Mouse (Mus musculus) cerebellum, adult 11-12 months (tissue): Measurements from ENCODE around the gene Cdk6.
"Not testable (repeated sequence)": the region's sequence is repeated elsewhere in the genome, so short reads cannot be mapped to it uniquely, and the experiment has no call there.

ENCODE experiments used
- DNase-seq: peaks from one replicate; pipeline ENCODE4 v3.0.0; 2022

Cdk6 gene

DNA sequence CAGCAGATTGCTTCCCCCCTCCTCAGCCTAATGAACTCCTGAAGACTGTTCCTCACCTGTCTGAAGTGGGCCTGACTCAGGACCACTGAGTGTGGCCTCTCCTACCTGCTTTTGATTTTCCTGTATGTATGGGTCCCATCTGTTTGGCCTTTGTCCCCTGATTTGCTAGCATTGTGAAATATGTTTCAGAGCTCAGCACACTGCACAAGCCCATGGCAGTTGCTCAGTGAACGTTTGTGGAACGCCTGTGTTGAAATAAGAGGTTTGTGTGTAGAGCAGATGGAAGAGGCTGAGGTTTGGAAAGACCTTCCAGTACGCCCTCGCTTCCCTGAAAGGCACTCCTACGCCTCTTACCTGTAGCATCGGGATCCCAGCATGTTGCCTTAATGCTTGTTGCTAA lies 98.1 kb downstream of the Cdk6 start:
- not testable (repeated sequence) for DNase-seq

DNA sequence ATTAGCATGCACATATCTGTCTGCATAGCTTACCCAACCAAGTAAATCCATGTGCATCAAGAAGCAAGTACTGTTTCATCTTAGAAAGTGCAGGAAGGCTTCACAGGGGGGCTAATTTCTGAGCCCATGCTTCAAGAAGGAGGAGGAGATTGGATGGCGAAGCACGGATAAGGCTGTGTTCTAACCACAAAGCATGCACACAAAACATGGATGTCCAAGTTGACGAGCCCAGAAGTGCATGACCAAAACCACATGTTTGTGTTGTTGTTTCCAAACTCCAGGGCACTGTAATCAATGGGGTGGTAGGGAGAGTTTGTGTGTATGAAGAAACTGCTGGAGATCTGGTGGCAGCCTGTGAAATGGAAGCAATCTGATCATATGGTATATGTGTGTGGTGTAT lies 101.2 kb downstream of the Cdk6 start:
- DNase-seq: not testable (repeated sequence)

DNA sequence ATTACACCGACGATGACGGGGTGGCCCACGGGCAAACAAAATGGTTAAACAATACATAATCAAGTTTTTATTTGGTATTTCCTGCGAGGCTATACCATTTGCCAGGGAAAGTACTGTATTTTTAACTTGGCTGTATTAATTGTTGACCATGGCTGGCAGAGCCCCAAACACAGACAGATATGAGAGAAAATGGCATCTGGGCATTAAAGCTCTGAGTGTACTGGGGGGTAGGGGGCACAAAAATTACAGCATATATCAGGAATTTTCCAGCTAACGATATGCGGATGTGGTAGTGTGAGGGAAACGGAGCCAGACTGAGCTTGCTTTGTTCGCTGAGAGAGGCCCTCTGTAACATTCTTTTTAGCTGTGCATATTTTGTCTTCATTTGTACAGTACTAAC lies 109.9 kb downstream of the Cdk6 start:
- DNase-seq: not testable (repeated sequence)

DNA sequence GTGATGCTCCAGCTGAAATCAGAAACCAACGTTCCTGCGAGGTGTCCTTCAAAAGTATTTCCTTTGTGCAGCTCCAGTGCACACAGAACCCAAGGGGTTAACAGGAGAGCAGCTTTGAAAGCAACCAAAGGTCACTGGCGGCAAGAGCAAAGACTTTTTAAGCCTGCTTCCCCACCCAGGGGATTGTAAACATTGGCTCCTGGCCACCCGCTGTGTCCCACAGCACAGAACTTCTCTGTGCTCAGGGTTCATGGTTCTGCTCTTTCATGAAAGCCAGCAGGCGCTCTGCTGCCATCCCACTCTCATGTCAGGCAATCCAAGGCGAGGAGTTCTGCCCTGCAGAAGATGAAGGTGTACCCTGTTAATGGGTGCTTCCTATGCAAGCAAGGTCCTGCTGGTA lies 112.7 kb downstream of the Cdk6 start:
- not testable (repeated sequence) for DNase-seq

DNA sequence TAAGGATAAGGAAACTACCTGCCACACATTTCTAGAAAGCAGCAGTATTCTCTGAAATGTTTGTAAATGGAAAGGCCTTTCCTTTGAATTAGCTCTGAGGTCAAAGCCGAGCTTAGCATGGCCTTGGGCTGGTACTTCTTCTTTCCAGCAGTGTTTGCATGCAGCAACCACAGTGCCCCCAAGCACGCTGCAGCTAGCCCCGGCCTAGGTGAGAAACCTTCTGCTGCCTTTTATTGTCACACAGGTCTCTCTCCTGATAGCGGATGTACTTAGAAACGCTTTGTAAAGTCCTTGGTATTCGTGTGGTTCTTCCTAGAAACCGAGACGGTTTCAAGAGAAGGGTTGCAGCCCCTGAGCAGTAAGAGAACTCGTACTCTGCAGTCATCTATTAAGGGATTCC lies 119.6 kb downstream of the Cdk6 start:
- DNase-seq: no peak

DNA sequence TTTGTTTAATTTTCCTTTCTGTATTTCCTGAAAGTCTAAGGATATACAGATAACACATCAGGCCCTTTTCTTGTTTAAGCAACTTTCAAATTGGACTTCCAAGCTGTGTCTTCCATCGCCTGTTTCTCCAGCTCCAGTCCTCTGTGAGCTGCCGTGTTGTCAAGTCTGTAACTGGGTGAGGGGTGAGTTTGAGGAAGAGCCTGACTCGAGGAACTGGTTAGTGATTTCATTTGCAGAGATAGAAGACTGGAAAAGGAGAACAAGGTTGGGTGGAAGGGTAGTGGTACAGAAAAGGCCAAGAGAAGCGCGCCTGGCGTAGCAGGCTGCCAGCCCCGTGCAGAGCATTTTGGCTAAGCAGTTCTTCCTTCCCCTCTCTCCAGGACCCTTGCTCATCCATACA lies 120.1 kb downstream of the Cdk6 start:
- no peak for DNase-seq

DNA sequence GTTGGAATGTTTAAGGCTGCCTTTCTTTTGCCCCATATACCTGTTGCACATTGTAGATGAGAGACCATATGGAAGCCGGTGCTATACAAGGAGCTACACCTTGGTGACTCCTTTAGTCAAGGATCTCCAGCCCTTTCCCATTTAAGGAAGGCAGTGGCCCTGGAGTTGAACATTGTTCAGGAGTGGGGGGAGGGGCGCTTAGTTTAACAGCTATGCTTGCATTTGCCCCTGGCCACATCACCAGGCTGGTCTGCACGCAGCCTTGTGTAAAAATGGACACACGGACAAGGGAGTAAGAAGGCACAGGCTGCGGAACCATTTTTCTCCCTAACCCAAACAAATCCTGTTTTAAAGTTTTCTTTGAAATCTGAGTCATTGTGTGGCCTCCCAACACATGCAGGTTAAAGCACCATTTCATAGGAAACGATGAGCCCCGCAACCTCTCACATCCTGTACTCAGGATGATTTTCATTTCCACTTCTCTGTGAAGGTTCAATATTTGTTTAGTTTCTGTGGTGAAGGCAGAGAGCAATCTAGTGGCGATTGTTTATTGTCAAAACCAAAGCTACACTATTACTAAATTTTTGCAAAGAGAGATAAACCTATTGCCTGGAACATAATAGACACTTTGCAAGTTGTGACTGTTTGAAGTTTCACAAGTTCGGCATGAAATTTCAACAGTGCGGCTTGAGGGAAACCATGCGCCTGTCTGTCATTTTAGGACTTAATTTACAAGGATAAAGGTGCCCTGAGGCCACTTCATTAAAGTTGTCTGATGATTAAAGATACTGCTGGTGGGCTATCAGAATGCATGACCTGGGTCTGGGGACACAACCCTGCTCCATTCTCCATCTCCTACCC lies 121.8 kb downstream of the Cdk6 start:
- no peak for DNase-seq

DNA sequence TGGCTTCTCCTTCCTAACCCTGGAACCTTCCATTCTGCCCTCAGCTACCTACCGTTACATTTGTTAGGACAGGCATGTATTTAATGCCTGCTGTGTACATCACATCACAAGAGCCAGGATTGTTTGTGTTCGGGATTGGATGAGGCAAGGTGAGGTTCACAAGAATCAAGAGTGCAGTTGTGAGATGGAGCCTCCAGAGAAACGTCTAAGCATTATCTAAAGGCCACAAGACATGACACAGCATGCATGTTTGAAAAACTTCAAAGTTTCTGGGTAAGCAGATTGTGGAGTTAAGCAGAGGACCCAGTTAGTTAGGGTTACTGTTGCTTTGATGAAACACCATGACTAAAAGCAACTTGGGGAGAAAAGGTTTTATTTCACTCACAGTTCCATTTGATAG lies 122.5 kb downstream of the Cdk6 start:
- no peak for DNase-seq

DNA sequence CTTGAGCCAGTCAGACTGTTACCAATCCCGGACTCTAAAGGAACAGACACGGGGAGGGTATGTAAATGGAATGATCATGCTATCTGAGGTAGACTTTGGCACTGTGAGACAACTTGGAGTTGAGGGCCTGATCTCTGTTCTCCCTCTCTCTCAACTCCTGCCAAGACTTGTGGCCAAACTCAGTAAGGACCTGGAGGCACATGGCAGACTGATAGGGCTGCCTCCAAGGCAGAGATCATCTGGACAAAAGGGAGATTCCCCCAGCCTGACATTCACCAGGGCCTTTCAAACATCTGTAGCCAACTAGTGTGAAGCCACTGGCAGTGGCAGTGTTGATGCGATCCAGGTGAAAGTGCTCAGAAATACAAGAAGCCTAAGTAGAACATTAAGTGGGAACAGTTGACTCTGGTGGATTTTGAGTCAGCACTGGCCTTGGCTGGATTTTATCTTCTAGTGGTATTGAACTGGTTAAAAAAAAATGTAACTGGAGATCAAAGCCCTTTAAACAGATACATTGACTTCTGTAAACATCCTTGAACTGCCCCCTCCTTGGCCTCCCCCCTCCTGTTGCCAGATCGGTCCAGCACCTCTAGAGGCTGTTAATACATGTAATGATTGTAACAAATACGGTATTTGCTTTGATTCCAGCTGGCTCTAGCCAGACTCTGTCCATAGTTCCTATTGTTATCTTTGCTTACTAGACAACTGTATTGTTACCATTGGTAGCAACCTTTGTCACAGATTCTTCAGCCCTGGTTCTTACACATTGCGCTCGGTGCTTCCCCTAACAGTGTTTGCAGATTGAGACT lies 125.0 kb downstream of the Cdk6 start:
- DNase-seq: no peak

DNA sequence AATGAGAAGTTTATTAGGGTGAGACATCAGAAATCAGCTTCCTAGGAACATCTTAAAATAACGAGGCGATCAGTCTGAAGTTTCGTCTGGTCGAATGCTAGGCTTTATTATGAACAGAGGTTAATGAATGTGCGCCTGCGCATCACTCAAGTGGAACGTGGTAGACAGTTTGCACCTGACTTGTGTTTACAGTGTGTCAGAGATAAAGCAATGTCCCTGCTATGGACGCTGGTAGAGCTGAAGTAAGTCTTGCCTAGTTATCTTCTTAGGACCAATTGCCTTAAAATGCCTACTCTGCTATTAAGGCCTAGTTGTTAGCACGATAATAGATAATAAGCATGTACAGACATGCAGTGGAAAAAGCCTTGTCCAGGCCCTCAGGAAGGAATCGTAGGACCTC lies 129.6 kb downstream of the Cdk6 start:
- DNase-seq: no peak

DNA sequence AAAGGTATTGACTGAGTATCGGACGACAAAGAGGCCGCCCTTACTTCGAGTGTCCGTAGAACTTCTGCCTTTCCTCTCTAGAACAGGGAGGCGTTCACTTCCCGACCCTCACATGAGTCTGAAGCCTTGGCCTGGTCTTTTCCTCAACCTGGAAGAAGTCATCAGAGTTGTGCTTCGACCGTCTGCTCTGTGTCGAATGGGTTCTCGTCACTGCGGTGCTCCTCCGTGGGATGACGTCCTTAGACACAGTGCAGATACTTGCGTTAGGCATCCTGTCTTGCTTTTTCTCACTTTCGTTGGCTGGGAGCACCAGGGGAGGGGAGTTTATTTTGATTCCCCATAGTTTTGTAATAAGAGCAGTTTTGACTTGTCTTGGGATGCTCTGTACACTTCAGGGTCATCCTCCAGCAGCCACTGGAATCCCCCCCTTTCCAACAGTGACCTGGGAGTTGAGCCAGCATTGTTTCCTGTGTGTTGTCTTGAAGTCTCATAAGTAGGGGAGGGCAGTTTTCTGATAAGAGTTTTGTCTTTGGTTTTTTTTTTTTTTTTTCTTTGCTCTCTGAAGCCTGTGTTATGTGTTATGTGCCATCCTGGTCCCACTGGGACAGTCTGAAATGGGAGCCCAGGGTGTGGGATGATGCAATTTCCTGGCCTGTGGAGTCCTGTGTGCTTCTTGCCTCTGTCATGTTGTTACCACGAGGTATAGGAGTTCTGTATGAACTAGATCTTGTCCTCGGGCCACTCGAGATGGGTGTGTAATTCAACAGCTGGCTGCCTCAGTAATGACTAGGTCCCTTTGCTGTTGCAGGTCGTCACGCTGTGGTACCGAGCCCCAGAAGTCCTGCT lies 131.2 kb downstream of the Cdk6 start:
- no peak for DNase-seq

DNA sequence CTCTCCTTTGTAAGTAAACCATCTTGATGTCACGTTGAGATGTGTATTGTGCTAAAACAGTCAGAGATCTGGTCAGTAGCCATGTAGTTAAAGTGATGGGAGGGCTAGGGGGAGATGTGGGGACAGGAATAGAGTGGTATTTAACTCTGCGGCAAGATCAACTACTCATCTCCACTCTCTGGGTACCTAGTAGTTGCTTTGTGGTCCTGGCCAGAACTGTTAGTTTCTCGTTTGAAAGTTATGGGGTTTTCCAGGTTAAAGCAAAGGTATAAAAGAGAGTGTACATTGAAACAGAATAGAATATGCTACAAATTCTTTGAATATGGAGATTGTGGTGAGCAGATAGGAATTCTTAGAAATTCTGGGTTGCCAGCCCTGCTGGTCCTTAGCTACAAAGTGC lies 136.4 kb downstream of the Cdk6 start:
- DNase-seq: no peak

DNA sequence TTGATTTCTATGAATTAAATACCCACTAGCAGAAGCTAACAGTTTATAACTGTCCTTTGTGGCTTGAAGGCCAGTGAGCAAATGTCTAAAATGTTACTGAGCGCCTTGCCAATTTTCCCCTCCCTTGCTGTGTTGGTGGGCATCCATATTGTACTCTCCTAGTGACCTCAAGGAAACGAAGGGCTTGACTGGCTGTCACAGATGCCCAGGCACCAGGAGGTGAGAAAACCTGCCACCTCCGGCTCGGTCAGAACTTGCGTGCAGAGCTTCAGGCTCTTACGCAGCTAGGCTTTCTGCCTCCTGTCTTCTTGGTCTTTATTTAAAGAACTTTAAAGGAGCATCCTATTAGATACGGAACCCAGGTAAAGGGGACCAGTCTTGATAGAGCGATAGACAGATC lies 136.9 kb downstream of the Cdk6 start:
- no peak for DNase-seq

DNA sequence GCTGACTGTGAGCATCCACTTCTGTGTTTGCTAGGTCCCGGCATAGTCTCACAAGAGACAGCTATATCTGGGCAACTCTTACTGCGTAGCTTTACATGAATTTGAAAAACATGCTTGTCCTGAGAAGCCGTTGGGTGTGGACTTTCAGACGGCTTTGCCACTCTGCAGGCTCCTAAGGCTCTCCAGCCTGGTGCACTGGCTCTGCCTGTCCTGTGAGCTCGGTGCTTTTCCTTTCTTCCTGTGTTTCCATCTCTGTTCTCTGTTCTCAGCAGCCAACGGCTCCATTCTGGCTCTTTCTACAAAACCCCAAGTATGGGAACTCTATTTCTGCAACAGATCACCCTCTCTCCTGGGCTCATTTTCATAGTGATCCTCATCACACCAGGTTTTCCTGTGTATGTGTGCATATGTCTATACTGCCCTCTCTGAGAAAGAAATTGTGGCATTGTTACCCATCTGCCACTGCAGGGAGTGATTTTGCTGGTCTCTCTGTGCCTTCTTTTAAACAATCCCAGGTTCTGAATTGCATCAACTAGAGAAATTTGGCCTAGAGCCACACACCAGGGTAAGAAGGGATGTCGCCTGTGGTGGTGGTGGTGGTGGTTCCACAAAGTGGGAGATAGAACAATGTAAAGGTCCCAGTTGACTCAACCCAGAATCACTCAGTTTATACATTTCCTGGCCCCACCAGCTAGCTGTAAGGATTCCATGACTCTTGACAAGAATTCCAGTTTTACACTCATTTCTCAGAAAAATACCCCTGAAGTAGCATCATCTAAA lies 137.9 kb downstream of the Cdk6 start:
- no peak for DNase-seq

DNA sequence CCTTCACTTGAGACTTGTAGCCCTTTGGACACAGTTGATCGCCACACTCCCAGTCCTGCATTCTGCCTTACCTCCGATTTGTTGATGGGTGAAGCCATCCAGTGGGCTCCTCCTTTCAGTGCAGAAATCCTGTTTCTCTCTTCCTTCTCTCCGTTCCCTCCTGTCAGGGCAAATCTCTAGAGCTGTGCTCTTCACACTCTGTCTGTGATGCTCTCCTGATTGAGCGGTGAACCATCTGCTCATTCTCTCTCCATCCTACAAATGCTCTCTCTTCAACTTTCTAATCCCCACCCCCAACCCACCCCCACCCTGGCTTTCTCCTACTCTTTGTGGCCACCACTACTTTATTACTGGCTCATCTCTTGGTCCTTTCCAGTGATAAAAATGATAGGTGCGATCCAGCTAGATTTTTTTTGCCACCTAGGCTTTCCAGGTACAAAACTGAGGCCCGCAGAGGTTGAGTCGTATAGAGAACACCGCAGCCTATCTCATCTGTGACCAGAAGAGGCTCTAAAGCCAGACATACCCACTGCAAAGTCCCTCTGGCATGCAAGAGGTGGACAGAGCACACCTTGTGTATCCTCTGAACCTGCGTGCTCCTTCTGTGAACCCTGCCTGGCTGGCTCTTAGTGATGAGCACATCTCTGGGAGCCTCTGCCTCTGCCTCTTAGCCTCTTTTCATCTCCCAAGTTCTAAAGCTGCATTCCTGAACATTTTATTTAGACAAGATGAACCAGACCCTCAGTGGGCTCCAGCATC lies 139.5 kb downstream of the Cdk6 start:
- DNase-seq: no peak

DNA sequence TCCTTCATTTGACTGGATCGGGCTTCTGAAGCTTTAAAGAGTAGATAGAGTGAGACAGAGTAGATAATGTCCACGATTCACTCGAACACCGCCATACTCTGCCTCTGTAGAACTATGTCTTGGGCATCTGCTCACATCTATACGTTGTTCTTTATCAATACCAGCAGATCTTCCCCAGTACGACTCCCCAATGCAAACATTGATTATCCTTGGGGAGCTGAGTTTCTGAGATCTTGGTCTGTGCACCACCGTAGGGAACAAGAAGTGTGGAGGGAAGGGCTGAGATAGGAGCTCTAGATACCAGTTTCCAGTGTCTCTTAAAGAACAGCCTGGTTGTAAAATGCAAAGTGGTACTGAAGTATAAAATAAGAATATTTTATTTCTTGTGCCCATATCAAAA lies 141.2 kb downstream of the Cdk6 start:
- DNase-seq: no peak

DNA sequence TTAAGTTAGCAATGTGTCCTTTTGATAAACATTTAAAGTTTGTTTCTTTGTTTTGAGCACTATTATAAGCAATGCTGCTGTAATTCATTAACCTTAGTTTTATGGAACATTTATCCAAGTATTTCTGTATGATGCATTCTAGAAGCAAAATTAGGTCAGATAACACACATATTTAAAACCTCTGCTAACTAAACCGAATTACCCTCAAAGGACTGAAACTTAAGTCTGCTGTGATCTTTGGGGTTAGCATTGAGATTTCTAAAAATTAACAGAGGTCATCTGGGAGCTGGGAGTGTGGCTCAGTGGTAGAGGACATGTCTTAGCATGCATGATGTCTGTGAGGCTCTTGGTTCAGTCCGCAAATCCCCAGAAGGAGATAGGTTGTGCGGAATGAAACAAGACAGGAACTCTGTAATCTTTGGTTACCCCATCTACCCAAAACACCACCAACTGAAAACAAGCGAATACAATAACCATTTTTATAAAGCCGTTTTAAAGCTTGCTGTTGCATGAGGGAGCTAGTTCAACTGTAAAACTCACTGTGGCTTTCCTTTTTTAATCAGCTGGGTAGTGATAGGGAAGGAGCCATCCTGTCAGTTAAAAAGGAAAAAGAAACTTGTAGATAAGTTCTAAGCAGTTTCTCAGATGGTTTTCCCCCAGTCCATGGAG lies 141.9 kb downstream of the Cdk6 start:
- no peak for DNase-seq

DNA sequence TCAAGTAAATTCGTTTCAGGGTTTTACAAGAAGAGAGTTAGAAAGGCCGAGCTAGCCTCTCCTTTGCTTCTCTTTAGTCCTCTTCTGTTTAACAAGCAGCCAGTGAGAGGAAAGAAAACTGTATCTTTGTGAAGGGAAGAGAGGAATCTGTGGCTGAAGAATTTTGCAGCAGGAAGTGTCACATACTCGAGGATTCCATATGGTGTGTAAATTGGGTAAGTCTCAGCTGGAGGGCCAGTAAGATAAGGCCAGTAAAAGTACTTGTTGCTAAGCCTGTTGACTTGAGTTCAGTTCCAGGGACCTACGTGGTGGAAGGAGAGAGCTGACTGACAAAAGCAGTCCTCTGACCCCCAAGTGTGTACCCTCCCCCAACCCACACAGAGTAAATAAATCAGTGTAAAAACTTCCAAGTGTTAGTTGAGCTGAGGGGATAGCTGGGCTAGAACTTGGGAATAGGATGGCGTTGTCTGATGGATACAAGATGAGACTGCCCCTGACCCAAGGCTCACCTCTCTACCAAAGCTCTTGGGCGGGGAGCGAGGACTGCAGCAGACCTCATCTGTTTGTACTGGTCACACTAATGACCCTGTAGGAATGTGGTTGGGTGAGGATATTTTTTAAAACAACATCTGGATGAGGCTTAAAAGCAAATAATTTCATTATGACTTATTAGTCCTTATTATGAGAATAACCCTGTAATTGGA lies 145.4 kb downstream of the Cdk6 start:
- no peak for DNase-seq

DNA sequence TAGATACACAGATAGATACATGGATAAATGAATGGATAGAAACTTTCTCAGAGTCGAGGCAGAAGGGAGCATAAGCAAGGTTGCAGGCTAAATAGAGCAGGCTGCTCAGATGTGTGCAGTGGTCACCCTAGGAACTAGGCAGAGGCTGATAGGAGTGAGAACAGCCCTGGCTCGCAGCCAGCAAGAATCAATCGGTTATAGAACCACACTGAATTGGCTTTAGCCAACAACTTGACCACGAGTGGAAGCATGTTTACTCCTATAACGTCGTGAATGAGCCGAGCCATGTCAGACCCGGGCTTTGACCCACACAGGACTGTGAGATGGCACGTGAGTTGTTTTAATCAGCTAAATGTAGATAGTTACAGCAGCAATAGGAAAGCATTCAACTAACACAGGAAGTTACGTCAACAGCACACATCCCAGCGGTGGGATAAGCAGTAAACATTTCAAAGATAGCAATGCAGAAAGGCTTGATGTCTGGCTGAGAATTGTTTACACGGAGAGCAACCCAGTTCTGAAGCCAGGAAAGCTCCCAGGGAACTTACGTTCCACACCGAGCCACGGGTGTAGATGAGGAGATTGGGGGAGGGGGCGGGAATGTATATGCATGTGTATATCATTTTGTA lies 147.0 kb downstream of the Cdk6 start:
- no peak for DNase-seq

DNA sequence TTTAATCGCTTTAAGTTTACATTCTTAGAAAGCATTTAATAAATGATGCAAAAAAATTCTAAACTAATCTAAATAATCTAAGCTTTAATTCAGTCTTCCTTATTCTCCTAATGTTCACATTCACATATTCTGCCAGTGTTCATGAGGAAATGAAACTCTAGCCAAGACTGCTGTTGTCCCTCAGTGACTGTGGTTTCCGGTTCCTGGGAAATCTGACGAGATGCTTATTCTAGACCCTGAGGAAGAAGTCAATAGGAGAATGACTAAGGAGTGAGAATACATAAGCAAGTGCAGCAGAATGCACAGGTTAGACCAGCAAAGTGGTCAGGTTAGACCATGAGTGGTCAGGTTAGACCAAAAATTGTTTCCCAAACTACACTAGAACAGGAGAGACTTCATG lies 149.1 kb downstream of the Cdk6 start:
- no peak for DNase-seq
